Mouse (Mus musculus): Measurements from ENCODE around the gene Msi2.

The Msi2 gene

GRCm38 (mm10) chr11:88718050-88718765 is at the start of gene Msi2:
TSS of gene Msi2 (minus strand) at chr11:88718513.
- peak; percentile 94 to 96 for DNase-seq

- DNase-seq = no peak
Measured at GRCm38 (mm10) chr11:88765635-88766034, 47.3 kb upstream of the Msi2 start.

GRCm38 (mm10) chr11:88763371-88763770 is 45.1 kb upstream of the Msi2 start:
- DNase-seq = no peak

GRCm38 (mm10) chr11:88759501-88759900 is 41.2 kb upstream of the Msi2 start:
- no peak for DNase-seq

- DNase-seq = peak; percentile 5 to 20
Measured at GRCm38 (mm10) chr11:88758402-88758801, 40.1 kb upstream of the Msi2 start.

GRCm38 (mm10) chr11:88745306-88745705 is 27.0 kb upstream of the Msi2 start:
- DNase-seq = no peak

- no peak for DNase-seq
Measured at GRCm38 (mm10) chr11:88739574-88740295, 21.4 kb upstream of the Msi2 start.

- DNase-seq = no peak
Measured at GRCm38 (mm10) chr11:88729363-88729762, 11.1 kb upstream of the Msi2 start.

GRCm38 (mm10) chr11:88728508-88728890 is 10.2 kb upstream of the Msi2 start:
- DNase-seq = peak; percentile 54 to 87

- peak in 1 of 2 experiments; percentile 25 for DNase-seq
Measured at GRCm38 (mm10) chr11:88727768-88728507, 9.6 kb upstream of the Msi2 start.

- no peak for DNase-seq
Measured at GRCm38 (mm10) chr11:88721144-88721636, 2.9 kb upstream of the Msi2 start.

- peak in 1 of 2 experiments; percentile 32 for DNase-seq
Measured at GRCm38 (mm10) chr11:88720261-88721143, 2.2 kb upstream of the Msi2 start.

GRCm38 (mm10) chr11:88719601-88720000 is 1.3 kb upstream of the Msi2 start:
- DNase-seq = no peak

- DNase-seq = peak in 1 of 2 experiments; percentile 67
Measured at GRCm38 (mm10) chr11:88718766-88719595, 668 bp upstream of the Msi2 start.

- DNase-seq = peak in 1 of 2 experiments; percentile 49
Measured at GRCm38 (mm10) chr11:88717644-88718049, 666 bp downstream of the Msi2 start.

- DNase-seq = peak in 1 of 2 experiments; percentile 50
Measured at GRCm38 (mm10) chr11:88717016-88717643, 1.2 kb downstream of the Msi2 start.

GRCm38 (mm10) chr11:88716061-88716994 is 2.0 kb downstream of the Msi2 start:
- peak in 1 of 2 experiments; percentile 46 for DNase-seq

GRCm38 (mm10) chr11:88715299-88715698 is 3.0 kb downstream of the Msi2 start:
- DNase-seq = no peak

- no peak for DNase-seq
Measured at GRCm38 (mm10) chr11:88714127-88714526, 4.2 kb downstream of the Msi2 start.

- no peak for DNase-seq
Measured at GRCm38 (mm10) chr11:88713479-88713878, 4.8 kb downstream of the Msi2 start.

Measured in kidney, postnatal 36 days (tissue).